Mouse (Mus musculus): ENCODE measurements around the gene Nrarp.
A peak's percentile ranks its signal among the peaks of the same experiment; 100 is the strongest.

The Nrarp gene

GRCm38 (mm10) chr2:25196172-25196954 is 15.8 kb downstream of the Nrarp start, which contains the start of gene Tor4a:
TSS of gene Tor4a (minus strand) at chr2:25196886.
- DNase-seq (ENCODE audit: low spot score in 2 of 2) = peak; percentile 97

- no peak for DNase-seq (ENCODE audit: low spot score in 2 of 2)
These were observed 16.6 kb downstream of the Nrarp start for GRCm38 (mm10) chr2:25197191-25197590.

- no peak for DNase-seq (ENCODE audit: low spot score in 2 of 2)
These were observed 17.4 kb downstream of the Nrarp start for GRCm38 (mm10) chr2:25197946-25198345.

GRCm38 (mm10) chr2:25200631-25201030 is 20.1 kb downstream of the Nrarp start:
- no peak for DNase-seq (ENCODE audit: low spot score in 2 of 2)

- DNase-seq (ENCODE audit: low spot score in 2 of 2) = peak; percentile 14 to 39
These were observed 23.2 kb downstream of the Nrarp start for GRCm38 (mm10) chr2:25203631-25204214.

GRCm38 (mm10) chr2:25207593-25207992 is 27.0 kb downstream of the Nrarp start:
- DNase-seq (ENCODE audit: low spot score in 2 of 2) = no peak

GRCm38 (mm10) chr2:25210686-25211085 is 30.1 kb downstream of the Nrarp start:
- DNase-seq (ENCODE audit: low spot score in 2 of 2) = no peak

- DNase-seq (ENCODE audit: low spot score in 2 of 2) = peak; percentile 93 to 94
These were observed 30.6 kb downstream of the Nrarp start, which contains the start of gene Nelfb for GRCm38 (mm10) chr2:25211121-25211670. TSS of gene Nelfb (minus strand) at chr2:25211489.

- no peak for DNase-seq (ENCODE audit: low spot score in 2 of 2)
These were observed 32.8 kb downstream of the Nrarp start for GRCm38 (mm10) chr2:25213266-25213865.

- DNase-seq (ENCODE audit: low spot score in 2 of 2) = no peak
These were observed 33.9 kb downstream of the Nrarp start, which contains the start of gene Stpg3 for GRCm38 (mm10) chr2:25214444-25214843. TSS of gene Stpg3 (minus strand) at chr2:25214637.

- no peak for DNase-seq (ENCODE audit: low spot score in 2 of 2)
These were observed 37.1 kb downstream of the Nrarp start for GRCm38 (mm10) chr2:25217666-25218065.

GRCm38 (mm10) chr2:25218445-25218844 is 37.9 kb downstream of the Nrarp start, which contains the start of gene Fam166a:
TSS of gene Fam166a (plus strand) at chr2:25218745.
- no peak for DNase-seq (ENCODE audit: low spot score in 2 of 2)

GRCm38 (mm10) chr2:25221331-25221772 is 40.8 kb downstream of the Nrarp start:
- DNase-seq (ENCODE audit: low spot score in 2 of 2) = no peak

- DNase-seq (ENCODE audit: low spot score in 2 of 2) = peak; percentile 89 to 90
These were observed 43.3 kb downstream of the Nrarp start for GRCm38 (mm10) chr2:25223681-25224491.

- no peak for DNase-seq (ENCODE audit: low spot score in 2 of 2)
These were observed 43.9 kb downstream of the Nrarp start, which contains the start of gene Tubb4b for GRCm38 (mm10) chr2:25224492-25224765. TSS of gene Tubb4b (minus strand) at chr2:25224702.

- DNase-seq (ENCODE audit: low spot score in 2 of 2) = peak; percentile 99 to 100
These were observed 44.5 kb downstream of the Nrarp start for GRCm38 (mm10) chr2:25224766-25225752.

- DNase-seq (ENCODE audit: low spot score in 2 of 2) = no peak
These were observed 45.3 kb downstream of the Nrarp start for GRCm38 (mm10) chr2:25225811-25226379.

- DNase-seq (ENCODE audit: low spot score in 2 of 2) = no peak
These were observed 46.3 kb downstream of the Nrarp start for GRCm38 (mm10) chr2:25226864-25227263.

- no peak for DNase-seq (ENCODE audit: low spot score in 2 of 2)
These were observed 46.8 kb downstream of the Nrarp start for GRCm38 (mm10) chr2:25227406-25227805.

- peak; percentile 85 to 88 for DNase-seq (ENCODE audit: low spot score in 2 of 2)
These were observed 47.9 kb downstream of the Nrarp start for GRCm38 (mm10) chr2:25228431-25228889.

Measured in spleen, postnatal 36 days (tissue).